Mouse (Mus musculus): ENCODE data around the gene Gm5089. TPM values are rescaled to one million over a fixed set of nuclear protein-coding genes. Genes with fewer than 3 reads are reported as not detected.
"Not testable (repeated sequence)": the region's sequence is repeated elsewhere in the genome, so short reads cannot be mapped to it uniquely, and the experiment has no call there.

Gm5089 gene
- total RNA-seq, 2 experiments from 2014 or later: not detected

DNA sequence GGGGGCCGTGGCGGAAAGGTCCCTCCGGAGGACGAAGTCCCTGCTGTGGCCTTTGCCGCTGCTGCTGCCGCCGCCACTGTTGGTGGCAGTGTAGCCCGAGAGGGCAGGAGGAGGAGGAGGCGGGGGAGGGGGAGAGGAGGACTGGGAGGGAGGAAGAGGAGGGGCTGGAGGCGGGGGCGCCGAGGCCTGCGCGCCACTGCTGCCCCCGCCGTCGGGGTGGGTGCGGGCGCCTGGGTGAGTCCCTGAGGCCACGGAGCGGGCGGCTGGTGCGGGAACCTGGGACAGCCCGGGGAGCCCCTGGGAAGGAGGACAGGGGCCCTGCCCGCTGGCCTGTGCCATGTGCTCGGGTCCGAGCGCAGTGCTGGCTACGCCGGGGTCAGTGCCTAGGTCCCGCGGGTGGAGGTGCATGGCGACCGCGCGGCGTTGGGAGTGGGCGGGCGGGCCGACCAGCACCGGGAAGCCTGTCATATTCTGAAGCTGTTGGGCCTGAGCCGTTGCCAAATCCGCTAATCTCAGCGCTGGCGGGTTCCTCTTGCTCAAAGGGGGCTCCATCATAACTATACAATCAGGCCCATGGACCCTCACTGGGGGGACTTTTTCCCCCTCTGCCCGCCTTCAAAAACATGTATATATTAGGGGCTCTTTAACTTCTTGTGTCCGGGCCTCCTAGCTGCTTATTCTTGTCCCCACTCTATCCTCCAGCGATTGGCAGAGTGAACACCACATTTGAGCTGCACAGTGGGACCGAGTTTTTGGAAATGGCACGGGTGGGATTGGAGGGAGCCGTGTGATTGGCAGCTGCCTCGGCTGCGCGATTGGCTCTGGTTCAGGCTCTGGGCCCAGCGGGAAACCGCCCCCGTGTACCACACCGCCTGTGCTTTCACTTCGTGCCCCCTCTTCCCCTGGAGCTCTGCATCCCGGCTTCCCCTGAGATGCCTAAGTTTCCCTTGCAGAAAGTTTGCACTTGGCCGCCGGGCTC, 14.1 kb upstream of the Gm5089 start, which contains the start of gene Zic5:
Zic5 (minus strand) TSS at position 915 of the 979 bp plus-strand sequence.
- intact Hi-C loops (cut with DNase I): loop anchor here (5.0 kb wide), 1 partner anchor 238 kb away; no protein-coding TSS in a partner anchor
- no peak for DNase-seq

DNA sequence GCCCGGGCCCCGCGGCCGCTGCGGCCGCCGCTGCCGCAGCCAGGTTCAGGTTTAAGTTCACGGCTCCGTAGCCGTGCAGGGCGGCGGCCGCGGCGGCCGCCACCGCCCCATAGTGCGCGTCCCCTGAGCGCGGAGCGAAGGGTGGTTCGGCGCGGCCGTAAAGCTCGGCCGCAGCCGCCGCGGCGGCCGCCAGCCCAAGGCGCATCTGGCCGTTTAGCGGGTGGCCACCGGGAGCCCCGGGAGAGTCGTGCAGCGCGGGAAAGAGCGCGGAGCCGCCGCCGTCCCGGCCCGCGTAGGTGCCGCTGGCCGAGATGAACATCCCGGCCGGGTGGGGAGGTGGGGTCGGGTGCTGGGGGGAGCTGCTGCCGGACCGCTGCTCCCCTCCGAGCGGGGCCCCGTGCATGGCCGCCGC, 13.4 kb upstream of the Gm5089 start:
- intact Hi-C loops (cut with DNase I): no loop called here
- DNase-seq: no peak

DNA sequence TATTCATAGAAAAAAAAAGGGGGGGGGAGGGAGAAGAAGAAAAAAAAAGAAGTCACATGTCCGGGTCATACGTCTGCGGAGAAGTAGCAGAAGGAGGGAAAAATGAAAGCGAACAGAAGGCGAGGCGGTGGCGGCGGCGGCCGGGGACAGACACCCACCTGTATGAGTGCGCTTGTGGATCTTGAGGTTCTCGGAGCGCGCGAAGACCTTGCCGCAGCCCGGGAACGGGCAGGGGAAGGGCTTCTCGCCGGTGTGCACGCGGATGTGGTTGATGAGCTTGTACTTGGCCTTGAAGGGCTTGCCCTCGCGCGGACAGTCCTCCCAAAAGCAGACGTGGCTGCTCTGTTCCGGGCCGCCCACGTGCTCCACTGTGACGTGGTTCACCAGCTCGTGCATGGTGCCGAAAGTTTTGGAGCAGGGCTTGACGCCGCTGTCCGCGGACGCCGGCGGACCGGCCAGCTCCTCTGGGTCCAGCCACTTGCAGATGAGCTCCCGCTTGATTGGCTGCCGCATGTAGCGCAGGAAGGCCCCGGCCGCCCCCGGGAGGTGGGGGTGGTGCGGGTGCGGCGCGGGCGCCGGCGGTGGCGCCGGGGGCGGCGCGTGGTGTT, 12.9 kb upstream of the Gm5089 start:
- DNase-seq; intact Hi-C loops (cut with DNase I): not testable (repeated sequence)

DNA sequence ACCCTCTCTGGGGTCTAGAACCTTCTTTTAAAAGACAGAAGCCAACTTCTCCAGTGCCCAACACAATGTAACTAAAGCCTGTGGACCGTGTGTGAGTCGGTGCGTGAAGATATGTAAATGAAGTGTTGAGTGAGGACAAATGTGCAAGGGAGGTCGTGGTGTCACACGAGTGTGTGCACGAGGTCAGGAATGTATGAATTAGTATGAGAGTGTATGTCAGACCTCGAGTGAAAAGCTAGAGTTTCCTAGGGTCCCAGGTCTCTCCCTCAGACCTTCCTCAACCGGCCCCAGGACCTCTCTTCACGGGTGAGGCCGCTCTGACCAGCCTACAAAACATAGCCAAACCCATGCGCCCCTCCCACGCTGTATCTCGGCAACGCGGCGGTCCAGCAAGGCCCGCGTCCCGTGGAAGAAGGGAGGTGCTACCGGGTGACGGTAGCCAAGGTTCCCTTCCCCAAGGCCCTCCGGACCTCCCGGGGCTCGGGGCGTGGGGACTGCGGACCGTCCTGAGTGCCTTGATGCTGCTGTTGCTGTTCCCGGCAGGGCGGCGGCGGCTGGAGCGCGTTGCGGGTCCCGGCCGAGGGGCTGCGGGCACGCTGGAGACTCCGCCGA, 12.3 kb upstream of the Gm5089 start:
- no peak for DNase-seq
- intact Hi-C loops (cut with DNase I): no loop called here

DNA sequence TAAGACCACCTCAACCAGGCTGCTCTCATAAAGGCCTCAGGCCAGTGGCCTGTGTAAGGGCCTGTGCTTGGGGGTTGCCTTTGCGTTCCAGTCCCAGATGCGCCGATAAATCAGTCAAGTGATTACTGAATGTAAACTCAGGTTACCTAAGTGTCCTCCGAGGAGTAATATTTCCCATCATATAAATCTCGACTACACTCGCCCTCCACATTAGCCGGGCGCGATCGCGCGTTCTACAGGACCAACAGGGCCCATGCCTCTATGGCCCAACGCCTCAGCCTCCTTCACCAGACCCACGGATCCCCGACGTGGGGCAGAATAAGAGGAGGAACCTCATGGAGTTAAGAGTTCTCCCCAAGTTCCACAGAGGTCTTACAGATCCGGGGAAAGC, 11.8 kb upstream of the Gm5089 start:
- intact Hi-C loops (cut with DNase I): no loop called here
- DNase-seq: no peak

DNA sequence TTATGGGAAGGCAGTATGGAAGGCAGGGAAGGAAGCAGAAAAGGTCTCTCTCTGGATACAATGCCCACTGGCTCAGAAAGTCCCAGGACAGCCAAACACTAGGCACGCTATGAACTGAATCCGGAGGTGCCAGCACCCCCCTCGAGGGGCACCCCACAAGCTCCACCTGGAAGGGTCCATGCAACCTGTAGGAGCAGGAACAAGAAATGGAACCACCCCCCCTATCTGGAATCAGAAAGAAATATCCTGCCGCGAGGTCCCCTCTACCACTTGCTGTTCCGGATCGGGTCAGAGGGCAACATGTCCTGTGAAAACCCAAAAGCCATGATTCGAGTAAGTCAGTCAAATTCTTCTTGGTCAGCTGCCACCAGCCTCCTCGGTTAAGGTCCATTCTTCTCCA, 11.1 kb upstream of the Gm5089 start:
- intact Hi-C loops (cut with DNase I): no loop called here
- DNase-seq: no peak

DNA sequence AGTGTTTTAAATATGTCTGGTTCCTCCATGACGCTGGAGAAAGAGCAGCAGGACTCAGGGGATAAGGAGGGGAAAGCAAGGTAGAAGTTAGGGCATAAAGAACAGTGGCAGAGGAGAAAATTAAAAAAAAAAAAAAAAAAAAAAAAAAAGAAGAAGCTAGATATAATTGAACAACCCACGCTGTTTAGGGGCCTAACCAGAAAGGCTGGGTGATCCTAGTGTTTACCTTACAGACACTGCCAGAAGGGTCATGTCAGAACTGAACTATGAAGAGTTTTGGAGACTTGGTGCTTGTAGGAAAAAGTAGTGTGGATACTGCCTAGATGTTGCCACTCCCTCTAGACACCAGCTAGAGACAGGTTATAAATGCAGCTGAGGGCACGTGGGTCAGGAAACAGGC, 10.6 kb upstream of the Gm5089 start:
- intact Hi-C loops (cut with DNase I): no loop called here
- DNase-seq: no peak

DNA sequence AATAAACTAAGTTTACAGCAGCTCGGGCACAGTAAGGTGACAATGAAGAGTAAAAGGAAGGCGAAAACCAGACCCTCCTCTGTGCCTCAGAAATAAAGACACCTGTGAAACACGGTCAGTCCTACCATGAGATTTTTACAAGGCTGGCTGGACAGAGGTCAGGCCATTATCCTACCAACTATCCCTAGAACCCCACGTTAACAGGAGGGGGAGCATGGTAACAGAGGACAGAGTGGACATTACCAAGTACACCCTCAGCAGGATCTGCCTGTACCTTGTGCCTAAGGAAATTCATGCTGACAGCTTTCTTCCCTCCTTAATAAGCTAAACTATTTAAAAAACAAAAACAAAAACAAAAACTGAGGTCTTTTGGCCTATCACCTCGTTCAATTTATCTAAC, 9.3 kb upstream of the Gm5089 start:
- intact Hi-C loops (cut with DNase I): no loop called here
- DNase-seq: no peak

DNA sequence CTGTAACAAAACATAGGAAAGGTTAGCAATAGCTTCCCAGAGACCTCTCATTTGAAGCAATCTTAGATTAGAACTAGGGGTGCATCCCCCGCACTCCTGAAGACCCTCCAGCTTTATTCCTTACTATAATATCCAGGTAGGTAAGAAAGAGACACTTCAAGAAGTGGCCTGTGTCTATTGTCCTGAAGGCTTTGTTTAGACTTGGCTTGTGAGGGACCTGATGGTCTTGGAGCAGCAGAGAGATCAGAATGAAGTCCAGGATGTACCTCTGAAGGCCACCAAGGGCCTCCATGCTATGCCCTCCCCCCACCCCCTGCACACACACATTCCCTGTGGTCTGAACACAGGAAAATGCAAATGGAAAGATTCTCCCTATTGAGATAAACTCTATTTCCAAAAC, 8.9 kb upstream of the Gm5089 start:
- DNase-seq: no peak
- intact Hi-C loops (cut with DNase I): no loop called here

DNA sequence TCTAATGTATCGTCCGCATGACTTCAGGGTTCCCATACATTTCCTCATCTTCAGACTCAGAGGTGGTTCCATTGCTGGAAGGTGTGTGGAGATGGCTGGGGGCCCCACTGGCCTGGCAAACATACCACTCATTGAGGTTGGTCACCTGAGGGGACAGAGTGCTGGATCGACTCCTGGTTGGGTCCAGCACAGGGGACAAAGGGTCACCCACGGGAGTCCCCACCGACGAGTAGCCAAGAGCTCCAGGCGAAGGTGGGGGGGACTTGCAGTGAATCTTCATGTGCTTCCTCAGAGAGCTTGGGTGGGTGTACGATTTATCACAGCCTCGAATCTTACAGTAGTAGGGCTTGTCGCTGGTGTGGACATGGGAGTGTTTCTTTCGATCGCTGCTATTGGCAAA, 8.4 kb upstream of the Gm5089 start:
- intact Hi-C loops (cut with DNase I); DNase-seq: not testable (repeated sequence)

DNA sequence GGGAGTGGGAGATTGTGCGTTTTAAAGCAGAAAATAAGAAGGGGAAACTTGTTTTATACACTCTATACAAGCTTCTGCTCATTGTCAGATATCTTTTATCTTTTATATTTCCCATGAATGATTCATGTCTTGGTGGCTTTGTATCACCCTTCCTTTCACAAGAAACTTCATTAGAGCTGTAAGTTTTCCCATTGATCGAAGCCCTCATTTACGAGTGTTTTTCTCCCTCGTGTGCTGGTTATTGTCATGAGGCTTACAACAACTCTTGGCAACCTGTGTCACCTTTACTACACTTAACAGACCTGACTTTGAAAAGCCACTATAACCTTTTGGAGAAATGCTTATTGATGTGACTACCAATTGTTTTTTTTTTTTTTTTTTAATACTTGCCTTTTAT, 4.6 kb upstream of the Gm5089 start:
- no peak for DNase-seq
- intact Hi-C loops (cut with DNase I): no loop called here

DNA sequence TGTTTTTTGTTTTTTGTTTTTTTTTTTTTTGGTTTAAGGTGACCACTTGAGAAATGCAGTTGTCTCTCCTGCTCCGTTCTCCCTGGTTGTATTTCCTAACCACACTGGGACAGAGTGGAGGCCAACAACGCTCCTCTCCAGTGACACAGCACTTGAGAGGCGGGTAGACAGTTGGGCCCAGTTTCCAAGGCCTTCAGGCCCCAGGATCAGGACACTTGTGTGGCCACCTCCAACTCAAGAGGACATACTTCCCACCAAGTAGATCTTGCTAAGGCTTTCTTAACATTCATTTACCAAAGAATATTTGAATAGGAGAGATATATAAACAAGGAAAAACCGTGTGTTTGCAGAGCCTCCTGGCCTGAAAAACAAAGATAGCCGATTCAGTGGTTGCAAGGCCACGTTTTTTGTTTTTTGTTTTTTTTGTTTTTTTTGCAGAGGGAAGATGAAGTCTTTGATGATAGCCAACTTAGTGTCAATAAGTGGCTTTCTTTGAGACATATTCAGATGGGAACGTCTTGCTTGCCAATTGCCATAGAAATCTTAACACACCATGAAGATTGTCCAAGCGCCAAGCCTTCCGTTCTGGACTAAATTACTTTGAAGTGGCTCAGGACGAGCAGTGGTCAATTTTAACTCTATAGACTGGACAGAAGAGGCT, 4.1 kb upstream of the Gm5089 start:
- intact Hi-C loops (cut with DNase I): no loop called here
- DNase-seq: no peak

DNA sequence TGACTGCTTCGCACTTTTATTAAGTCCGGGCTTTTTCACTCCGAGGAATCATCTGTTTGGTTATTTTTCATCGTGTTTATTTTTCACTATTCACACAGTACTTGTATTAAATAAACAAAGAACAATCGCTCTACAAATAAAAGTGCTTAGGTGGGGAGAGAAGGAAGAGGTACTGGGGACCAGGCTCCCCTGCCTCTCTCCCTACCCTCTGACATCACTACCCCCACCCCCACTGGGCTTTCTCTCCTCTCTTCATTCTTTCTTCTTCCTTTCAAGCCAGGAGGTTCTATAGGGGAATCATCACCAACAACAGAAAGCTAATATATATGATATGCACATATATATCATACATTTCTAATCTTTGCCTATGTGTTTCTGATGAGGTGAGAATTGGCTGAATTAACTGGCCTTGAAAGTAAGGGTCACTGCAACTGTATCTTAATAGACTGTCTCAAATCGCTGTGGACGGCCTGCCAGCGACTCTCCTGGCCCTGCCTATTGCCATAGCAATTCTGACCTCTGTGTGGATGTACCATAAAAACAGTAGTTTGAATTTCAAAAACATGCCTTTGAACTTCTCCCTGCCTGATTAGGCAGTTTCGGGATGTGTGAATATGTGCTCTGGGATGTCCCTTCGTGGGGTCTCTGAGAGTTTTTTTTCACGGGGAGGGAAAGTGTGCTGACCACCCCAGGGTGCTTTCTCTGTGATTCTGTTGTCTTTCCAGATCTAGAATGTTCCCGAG, 3.3 kb upstream of the Gm5089 start:
- DNase-seq: no peak
- intact Hi-C loops (cut with DNase I): no loop called here

DNA sequence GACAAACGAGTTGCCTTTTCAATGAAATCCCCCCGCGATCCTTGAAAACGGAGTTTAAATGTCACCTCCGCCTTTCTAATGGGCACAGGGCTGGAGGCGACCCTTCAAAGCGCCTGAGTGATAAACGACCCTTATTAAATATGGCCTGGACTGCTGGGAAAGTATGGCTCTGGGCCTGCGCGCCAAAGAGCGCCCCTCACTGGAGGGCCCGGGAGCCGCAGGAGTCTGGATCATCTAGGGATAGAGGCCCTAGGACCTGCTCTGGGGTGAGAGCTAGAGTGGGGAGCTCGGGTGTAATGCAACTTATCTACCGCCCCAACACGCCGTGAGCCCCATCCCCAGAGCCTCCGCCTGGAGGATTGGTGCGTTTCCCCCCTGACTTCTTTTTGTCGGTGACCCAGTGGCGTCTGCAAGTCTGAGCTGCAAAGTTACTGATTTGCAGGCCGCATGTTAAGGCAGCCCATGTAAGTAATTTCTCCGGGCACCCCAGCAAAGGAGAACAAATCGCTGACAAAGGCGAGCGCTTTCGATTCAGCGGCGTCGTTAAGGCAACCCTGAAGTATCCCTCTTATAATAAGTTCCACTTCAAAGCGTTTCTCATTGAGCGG, 2.6 kb upstream of the Gm5089 start:
- no peak for DNase-seq
- intact Hi-C loops (cut with DNase I): no loop called here

DNA sequence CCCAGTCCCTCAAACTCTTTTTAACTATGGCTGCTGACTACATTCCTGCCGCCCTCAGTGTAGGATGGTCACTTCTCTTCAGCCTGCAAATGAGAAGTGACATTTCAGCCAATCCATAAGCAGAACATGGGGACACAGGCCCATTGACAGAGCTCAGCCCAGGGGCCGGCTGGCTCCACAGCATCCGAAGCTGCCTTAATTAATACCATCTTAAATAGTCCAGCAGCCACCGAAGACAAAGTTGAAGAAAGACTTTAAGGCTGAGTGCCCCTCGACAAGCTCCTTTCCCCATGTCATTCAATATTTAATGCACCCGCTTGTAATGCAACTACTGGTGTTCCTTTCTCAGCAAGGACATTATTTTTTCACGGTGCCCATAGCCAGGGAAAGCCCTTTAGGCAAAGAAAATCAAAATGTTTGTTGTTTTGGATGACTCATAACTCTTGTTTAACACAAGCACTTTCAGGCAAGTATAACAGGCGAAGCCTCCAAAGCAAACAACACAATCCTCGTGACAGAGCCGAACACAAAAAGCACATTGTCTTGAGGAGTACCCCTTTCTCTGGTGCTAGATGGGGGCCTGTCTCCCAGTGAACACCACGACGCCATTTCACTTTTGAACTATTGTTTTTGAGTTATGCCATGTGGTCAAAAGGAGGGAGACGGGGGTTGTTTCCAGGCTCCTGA, 1.9 kb upstream of the Gm5089 start:
- intact Hi-C loops (cut with DNase I): no loop called here

DNA sequence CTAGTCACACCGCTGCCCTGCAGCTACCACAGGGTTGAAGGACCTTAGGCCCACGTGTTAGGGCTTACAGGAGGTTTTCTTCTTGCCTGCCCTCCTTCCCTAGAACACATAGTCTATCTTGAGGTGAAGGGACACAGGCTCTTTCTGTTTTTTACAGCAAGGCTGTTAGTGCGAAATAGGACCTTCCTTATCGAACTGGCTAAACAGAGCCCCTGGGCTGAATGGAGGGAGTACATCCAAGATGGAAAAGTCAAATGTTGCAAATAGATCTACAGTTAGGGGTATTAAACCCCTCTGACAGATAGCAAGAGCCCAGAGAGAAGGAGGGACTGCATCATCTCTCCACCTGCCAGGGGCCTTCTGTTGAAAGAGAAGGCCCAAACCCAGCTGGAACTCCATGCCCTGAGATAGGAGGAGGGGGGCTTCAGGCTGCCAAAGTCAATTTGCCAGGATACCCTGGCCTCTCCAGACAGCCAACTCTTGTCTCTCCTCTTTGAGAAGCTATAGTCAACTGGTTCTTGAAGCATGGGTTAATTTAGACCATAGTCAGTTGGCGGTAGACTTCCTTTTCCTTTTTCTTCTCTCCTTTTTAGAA, 733 bp upstream of the Gm5089 start:
- DNase-seq: no peak
- intact Hi-C loops (cut with DNase I): no loop called here

More for the DNA sequence above, 1.9 kb upstream of the Gm5089 start:
- DNase-seq: no peak

DNA sequence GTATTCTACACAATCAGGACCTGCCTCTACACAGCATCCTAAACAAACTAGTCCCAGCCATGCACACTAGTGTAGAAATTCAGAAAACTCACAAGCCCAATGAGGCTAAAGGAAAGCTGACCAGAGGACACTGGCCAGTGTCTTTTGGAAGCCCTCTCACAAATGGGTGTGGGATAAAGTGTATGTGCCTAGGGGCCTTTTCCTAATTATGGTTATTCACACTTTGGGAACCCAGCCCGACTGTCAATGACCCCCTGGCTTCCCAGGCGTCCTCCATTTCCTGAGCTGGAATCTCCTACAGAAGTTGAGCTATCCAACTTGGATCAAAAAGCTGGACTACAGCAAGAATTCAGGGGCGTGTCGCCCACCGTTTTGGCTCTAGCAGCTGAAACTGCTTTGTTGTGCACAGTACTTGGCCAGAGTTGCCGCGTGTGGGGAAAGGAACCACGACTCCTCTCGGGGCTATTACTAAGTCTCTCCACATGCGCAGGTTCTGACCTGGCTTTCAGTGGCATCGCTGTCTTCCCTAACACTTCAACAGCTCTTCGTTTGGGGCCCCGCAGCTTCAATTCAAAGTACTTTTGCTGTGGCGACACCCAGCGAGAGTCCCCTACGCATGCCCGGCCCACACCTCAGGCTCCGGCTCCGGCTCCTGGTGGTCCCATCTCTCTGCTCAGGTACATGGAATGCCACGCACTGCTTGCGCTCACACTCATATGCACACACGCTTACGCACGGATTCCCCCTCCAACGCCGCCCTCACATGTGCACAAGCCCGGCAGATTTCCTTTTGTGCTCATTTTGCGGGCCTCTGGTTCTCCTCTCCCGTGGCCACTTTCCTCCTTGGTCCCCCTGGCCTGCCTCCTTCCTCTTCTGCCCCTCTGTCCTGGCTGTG, 1.1 kb downstream of the Gm5089 start:
- intact Hi-C loops (cut with DNase I): no loop called here
- DNase-seq: no peak

DNA sequence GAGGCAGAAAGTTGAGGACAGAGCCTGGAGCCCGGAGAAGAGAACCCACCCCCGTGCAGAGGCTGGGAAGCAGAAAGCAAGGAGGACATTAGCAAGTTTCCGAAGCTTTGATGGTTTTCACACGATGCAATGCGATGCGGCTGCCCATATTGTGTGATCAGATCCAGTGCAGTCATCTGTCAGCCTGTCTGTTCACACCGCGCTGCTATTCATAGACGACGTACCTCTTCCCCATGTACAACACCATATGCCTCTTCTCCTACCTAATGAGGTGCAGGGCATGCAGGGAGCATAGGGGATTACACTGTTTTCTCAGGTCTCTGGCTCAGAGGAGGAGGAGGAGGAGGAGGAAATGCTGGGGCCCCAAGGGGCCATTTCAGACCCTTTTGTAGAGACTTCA, 14.1 kb downstream of the Gm5089 start:
- DNase-seq: no peak
- intact Hi-C loops (cut with DNase I): no loop called here
